Mouse (Mus musculus) B cell, adult 2 months (primary cell): ENCODE data around the gene Kcnj6.

ENCODE experiments used
- DNase-seq, 2 experiments: peaks; one replicate each; pipeline ENCODE4 v3.0.0; 2022

The Kcnj6 gene

DNA sequence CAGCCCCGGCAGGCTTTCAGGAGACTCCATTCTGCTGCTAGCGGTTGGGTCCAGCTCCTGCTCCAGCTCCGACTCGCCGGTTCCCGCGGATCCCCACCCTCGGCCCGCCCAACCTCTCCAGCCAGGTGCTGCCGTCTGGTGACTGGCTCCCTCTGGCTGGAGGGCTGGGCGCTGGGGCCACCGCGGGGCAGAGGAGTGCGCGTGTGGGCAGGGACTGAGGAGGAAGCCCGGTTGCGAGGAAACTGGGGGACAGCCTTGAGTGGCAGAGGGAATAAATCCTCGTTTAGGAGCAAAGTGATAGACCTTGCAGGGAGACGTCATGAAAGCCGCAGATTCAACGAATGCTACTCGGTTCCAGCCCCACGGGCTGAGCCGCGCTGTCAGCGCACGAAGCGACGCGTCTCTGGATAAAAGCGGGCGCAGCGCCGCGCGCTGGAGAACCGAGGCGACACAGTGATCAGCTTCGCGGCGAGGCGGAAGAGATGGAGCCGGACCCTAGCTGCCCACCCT is at the start of gene Kcnj6:
Gene Kcnj6, minus strand, starts transcription at position 362 of the 510 bp plus-strand sequence.
- DNase-seq: no peak

DNA sequence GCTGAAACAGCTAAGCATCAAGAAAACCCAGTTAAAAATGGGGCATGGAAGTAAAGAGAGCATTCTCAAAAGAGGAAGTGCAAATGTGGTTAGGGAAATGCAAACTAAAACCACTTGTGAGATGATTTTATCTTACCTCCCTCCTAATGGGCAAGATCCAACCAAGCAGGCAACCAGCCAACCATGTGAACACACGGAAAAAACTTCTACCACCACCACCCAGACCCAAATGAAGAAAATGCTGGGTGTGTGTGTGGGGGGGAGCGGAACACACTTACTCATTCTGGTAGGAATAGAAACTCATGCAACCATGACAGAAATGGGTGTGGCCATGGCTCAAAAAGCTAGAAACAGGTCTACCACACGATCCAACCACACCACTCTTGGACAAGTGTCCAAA is 12.4 kb upstream of the Kcnj6 start:
- DNase-seq: peak; percentile 9 to 12

DNA sequence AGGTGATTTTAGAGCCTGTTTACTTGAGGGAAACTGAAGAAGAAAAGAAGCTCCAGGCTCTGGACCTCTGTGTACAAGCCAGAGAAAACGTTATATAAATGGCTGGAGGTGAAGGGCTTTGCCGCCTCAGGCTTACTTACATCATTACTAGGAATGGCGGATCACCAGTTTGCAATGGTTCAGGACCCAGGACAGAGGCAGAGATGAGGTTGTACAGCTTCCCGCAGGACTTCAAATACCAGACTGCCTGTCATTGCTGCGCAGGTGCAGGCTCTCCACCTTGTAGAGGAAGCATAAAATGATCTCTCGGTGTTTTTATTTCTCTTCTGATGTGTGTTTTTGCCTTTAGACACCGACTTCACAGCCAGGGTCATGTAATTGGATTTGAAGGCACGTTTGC is 7.1 kb upstream of the Kcnj6 start:
- DNase-seq: no peak

DNA sequence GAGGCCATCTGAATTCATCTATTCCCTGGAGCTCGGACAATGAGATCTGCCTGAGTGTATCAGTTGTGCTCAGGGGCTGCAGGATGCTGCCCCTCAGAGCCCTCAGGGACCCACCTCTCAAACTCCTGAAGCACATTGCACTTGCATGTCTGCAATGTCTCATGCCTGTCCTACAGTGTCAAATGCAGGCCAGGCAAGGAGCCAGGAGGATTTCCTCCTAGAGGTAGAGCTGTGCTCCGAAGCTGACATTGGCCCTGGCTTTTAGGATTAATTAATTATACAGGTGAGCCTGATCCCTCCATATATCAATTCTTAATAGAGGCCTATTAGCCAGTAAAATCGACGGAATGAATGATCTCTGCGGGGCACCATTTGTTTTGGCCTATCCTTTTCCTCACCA is 2.0 kb upstream of the Kcnj6 start:
- DNase-seq: no peak

DNA sequence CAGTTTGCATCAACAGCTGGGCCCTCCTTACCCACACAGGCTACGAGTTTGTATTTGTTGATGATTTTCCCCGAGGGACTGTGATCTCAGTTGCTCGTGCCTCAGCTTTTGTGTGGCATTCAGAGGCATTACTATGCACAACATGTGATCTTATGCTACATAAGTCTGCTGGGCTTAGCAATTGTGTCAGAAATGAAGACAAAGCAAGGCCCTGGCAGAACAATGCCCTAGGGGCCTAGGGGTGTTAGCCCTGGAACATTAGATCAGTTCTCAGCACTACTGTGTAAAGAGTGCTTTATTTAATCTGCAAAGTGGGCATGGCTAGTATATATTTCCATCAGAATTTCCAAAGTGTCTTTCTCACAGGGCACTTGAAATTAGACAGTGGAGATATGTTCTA is 1.5 kb upstream of the Kcnj6 start:
- no peak for DNase-seq

DNA sequence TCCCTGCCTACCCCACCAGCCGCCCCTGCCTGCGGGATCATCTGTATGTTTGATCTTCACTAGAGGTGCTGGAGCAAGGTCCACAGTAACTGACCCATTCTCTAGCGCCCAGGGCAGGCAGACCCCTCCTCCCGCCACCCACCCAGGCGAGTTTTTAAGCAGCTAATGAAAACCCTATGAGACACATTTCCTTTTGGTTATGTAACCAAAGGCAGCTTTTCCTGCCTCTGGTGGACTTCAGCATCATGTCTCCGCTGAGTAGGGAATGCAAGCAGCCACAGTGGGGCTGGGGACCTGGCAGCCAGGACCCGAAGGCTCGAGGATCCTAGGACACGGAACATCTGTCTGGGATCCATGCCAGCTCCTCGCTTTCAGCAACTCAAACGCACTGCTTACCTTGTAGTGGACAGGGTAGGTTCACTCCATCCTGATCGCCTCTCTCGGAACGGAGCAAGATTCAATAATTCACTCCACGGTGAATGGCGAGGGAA is 665 bp downstream of the Kcnj6 start:
- DNase-seq: no peak

DNA sequence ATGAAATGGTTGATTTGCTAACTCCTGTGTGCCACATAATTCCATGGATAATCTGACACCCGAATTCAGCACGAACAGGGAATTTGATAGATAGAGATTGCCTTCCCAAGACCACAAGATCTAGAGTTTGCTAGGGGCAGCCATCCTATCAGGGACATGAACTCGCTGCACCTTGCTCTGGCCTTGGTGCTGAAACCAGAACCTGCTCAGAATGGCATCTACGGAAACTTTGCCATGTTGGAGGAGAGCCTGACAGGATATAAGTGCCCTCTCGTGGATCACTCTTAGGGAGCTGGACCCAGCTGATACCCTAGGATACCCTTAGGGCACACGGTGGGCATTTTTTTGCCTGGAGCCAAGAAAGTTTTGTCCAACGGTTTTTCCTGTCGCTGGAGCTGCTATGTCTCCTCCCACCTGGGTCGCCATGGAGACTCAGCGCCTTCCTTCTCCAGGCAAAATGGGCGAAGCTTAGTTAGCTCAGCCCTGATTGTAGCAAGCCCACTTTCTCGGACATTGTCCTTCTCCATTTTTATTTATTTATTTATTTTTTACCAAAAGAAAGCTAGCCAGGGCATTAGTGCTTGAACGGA is 1.9 kb downstream of the Kcnj6 start:
- no peak for DNase-seq

DNA sequence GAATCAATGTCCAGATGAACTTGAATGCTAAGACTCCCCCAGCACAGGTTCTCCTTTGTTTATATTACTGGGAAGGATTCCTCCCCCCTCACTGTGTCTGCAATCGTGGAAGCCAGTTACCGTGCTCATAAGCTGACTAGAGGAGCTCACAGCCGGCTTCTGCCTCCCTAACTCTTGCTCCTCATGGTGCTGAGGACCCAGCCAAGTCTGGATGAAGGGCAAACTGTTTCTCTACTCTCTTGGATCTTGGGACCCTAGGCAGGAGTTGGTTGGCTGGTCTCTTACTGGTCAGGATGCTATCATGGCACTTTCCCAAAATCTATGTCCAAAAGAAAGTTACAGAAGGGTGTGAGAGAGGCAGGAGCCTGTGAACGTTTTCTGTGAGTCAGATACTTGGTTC is 2.6 kb downstream of the Kcnj6 start:
- DNase-seq: no peak

DNA sequence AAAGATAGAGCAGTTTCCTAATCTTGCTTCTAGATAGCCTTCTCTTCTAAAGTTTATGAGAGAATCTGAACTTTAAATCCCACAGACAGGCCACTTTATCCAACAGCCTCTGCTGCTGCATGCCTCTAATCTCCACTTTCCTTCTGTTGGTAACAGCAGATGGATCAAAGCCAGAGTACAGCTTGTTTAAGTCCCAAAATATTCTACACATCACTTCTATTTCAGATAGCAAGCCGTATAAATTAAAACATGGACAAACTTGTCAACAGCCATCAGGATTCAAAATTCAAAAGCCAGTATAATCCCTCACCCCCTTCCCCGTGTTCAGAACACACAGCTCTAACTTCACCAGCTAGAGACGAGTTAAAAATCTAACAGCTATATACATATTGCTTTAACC is 3.4 kb downstream of the Kcnj6 start:
- no peak for DNase-seq

DNA sequence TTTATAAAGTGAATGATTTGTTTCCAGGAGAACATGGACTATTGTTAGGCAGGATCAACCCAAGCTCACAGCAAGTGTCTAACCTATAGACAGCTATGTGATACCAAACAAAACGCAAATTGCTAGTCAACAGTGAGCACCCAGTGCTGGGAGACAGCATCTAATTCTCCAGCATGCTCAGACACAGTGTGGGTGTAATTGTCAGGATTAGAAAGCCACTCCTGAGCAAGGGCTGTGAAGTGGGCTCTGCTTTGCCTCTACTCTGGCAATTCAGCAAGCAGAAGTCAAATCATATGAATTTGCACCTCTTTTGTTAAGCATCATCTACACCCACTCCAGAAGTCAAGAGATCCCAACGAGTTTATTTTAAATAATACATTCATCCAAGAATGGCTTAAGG is 7.4 kb downstream of the Kcnj6 start:
- no peak for DNase-seq

DNA sequence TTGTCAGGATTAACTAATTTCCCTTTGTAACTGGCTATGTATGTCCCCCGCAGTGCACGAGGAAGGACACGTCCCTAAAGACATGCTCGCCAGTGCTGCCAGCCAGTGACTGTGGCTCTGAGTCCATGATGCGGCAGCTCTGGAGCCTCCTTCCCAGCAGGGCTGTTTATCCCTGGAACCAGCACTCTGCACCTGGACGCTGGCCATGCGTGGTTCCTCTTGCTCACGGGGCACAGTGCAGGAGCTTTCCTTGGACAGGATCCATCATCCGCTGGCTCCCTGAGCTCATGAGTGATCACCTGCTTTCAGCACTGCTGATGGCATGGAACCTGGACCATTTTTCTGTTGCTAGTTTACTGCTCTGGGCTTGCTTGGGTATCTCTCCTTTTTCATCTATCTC is 10.8 kb downstream of the Kcnj6 start:
- DNase-seq: no peak

DNA sequence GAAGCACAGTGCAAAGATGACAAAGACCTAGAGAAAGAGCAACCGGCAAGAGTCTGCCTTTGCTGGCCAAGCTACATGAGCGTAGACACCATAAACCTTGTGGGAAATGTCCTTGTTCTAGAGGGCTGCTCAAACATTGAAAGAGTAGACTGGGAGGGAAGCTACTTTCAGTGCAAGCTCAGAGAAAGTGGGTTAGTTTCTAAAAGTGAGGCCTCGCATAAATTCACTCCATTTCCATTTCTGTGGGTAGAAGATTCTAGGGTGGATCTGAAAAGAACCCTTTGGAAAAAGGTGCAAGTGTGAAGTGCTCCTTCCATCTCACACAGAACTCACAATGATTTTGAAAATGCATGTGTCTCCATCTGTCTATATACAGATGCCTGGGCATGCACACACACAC is 13.2 kb downstream of the Kcnj6 start:
- DNase-seq: no peak

DNA sequence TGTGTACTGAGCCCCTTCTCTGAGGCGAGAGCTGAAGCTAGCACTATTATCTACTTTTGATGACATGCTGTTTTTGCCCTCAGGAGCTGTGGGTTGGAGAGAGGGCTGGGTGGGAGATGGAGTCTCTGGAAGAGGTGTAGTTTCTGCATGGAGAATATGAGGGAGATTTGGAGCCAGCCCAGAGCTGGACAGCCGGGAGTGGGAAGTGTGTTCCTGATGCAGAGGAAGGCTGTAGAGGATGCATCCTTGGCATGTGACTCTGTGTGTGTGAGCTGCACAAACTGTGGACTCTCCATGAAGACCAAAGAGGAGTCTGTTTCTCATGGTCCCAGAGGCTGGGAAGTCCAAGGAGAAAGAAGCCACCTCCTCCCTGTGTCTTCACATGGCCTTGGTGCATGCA is 17.1 kb downstream of the Kcnj6 start:
- no peak for DNase-seq

DNA sequence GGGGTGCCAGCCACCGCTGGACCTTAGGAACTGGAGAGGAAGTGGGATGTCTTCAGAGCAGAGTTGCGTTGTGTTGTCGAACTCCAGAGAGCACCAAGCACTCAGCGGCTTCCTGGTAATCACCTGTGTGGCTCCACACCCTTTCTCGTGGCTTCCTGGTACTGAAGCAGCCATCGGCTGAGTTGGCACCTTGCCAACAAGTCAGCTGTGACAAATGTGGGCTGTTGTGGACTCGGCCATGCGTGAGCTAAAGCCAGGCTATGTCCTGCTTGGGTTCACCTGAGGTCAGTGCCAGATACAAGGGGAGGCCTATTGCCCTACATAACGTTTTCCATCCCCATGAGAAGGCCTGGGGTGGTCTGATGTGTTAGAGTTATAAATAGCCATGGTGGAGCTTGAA is 18.0 kb downstream of the Kcnj6 start:
- DNase-seq: no peak

DNA sequence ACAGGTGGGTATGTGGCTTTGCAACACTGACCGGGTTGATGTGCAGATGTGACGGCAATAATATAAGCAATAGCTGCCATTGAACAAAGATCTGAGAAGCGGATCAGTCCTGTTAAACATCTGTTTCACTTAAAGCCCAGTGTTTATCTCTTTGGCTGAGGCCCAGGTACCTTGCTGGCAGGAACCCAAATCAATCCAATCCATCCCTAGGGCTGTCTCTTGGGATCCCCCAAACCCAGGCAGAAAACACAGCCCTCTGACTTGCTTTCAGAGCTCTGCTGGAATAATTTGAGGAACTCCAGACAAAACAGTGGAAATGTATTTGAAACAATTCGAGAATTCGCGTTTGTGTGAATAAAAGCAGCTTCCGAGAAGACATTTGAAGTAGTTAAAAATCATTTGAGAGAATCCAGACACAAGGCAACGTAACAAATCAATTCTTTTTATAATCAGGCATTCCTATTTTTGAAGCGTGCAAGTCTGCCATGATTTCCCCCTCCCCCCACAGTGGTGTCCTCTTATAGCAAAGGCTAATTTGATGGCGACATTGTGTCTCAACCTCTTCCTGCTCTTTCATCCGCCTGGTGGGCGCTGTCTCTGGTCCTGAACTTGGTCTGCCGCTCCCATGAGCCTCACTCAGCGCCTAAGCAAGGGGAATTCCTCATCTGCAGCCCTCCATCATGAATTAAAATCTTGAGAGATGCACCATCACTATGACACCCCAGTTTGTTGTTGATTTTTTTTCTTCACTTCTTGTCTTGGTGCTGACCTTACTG is 25.2 kb downstream of the Kcnj6 start:
- DNase-seq: no peak

DNA sequence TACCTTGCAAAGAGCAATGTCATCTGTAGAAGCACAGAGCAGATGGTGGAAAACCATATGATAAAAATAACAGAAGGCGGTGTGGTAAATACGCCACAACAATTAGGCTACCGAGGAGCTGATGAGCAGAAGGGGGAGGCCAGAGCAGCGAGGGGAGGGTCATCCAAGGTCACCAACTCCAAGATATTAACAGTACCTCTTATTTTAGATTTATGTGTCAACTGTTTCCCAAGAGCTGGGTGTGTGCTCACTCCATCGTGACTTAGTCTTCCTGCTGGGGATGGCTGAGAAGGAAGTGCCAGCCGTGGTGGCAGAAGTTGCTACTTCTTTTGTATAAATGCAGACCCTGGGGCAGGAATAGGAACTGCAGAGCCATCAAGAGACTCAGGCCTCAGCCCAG is 28.6 kb downstream of the Kcnj6 start:
- DNase-seq: no peak

DNA sequence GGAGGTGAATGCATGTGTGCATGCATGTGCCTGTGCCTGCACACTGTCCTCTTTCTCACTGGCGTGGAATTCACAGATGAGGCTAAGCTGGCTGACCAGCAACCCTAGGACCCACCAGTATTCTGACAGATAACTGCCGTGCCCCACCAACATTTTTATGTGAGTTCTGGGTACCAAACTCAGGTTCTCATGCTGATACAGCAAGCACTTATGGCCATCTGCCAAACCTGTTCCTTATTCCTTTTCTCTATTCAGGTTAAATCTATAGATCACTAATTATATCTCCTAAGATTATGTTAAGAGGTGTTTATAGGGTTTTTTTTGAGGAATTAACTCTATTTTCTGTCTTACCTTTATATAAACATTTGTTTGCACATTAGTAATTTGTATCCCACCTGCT is 29.0 kb downstream of the Kcnj6 start:
- DNase-seq: no peak

DNA sequence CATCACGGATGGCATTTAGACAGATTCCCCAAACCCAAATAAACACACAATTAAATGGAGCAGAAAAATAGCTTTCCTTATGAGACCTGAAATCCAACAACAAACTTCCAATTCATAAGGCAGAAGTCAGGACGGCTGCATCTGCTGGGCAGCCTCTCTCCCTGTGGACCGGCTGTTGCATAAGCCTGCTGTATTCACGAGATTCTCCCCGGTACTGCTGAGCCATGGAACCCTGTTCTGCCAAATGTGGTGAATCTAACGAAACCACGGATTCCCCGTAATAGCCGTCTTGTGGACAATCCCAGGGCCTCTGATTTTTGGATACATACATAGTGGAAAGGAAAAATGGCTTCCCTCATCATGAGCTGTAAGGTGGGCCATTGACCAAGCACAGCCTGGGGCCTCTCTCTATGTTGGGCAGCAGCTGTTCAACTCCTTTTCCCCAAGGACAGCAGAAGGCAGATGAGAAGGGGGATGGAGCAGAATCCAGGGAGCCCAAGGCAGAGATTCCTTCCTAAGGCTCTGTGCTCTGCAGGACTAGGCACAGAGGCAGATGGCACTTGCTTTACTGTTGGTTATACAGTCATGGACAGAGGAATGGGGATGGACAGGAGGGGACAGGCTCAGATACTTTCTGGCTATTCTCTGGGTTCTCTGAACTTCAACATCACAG is 40.2 kb downstream of the Kcnj6 start:
- DNase-seq: no peak

DNA sequence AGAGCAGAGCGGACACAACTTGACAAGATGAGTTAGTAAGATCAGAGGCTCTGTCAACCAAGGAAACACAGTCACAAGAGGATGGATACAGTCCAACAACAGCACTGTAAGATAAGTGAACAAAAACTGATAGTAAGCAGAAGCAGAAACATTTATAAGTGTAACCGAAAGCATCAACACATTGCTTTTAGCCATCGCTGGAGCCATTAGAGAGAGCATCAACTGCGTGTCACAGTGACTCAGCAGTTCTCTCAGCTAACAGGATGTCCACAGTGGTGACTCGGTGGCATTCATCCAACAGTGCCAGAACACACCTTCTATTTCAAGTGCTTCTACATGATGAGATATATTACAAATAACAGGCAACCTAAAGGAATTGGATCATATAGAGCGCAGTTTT is 41.1 kb downstream of the Kcnj6 start:
- no peak for DNase-seq

DNA sequence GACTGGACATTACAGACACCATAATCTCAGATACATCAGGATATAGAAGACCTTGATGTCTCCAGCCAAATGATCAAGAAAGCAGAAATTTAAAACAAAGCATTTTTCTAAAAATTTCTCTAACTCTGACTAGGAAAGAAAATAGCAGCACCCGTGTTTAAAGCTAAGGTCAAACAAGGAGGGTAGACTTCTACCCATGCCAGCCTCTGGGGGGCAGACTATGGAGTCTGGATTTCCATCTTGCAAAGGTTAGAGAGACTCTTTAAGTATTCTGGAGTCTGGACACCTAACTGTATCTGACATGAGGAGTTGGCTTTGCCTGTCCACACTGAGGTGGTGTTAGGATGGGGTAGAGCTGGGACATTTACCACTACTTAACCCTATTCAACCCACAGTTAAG is 44.2 kb downstream of the Kcnj6 start:
- no peak for DNase-seq

DNA sequence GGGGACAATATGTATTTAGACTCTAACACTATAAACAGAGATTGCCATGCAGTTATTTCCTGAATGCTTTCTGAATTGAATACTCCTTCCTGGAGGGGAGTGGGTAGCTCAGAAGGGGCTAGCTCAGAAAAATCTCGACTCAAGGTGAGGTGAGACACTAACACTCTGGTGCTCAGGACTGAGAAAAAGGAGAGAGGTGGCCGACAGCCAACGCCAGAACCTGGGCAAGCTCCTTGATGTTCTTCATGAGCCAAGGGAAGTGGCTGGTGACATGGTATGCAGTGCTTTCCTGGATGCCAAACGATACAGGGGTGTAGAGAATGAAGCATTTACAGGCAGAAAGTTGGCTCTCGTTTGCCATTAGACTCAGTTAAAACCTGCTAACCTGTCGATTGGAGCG is 48.3 kb downstream of the Kcnj6 start:
- DNase-seq: no peak

DNA sequence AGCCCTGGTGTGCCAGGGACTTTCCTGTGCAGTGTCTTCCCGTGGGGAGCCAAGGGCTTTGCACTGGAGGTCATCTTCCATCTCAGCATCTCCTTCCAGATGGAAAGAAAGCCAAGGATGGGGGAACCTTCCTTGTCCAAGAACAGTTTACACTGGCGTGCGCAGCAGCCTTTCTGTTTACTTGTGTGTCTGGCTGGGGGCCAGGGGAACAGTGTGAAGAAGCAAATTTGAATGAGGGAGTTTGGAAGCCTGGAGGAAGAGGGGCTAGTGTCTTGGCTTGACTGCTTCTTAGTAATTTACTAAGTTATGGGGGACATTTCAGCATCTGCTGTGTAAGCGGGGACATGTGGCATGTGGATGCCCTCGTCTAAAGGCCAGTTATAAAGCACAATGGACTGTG is 50.7 kb downstream of the Kcnj6 start:
- no peak for DNase-seq

DNA sequence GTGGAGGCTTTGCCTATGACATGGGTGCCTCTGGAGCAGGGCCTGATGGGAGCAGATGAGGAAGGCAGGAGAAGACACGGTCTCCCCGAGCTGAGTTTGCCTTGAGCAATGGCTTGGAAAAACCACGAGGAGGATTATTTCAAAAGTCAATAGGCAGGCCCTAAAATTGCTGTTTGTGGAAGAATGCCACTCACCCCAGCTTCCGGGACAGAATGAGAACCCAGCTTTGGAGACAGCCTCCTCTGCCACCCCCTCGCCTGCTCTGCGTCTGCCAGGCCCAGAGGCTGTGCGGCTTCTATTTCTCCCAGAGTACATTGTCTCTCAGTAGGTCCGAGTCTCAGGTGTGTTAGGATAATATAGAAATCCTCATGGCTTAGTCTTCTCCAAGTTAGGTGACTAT is 64.8 kb downstream of the Kcnj6 start:
- DNase-seq: no peak
